Mouse (Mus musculus) MEL (cell line): Measurements from ENCODE around the gene Pak7. TPM values are rescaled to one million over a fixed set of nuclear protein-coding genes. Genes with fewer than 3 reads are reported as not detected.
"Not testable (repeated sequence)": the region's sequence is repeated elsewhere in the genome, so short reads cannot be mapped to it uniquely, and the experiment has no call there.

Experiments used
- DNase-seq: peaks from one replicate; pipeline ENCODE4 v3.0.0; 2011; ENCODE audit warnings: low read depth, low spot score
- H3K27ac ChIP-seq: 2 replicates; pipeline ENCODE4 v1.5.1; 2012; ENCODE audit warnings: low read depth, mild to moderate bottlenecking, control low read depth, low read length, moderate library complexity; ENCODE audit not compliant: control insufficient read depth
- H3K27me3 ChIP-seq, 2 experiments: fragments of 150-350 bp in 1 of 2; sonication (generic) in 1 of 2; 2 replicates each; pipeline ENCODE4 v1.6.1; 2012; ENCODE audit warnings: low read length in 2 of 2, mild to moderate bottlenecking in 2 of 2, improper control_type of control experiment in 1 of 2, moderate library complexity in 1 of 2; ENCODE audit not compliant: insufficient read depth in 2 of 2, control insufficient read depth in 1 of 2
- H3K36me3 ChIP-seq, 2 experiments: 2 replicates each; pipeline ENCODE4 v1.6.1; 2012 to 2014; ENCODE audit warnings: low read length in 2 of 2, improper control_type of control experiment in 1 of 2, inconsistent platforms in 1 of 2, mild to moderate bottlenecking in 1 of 2; ENCODE audit not compliant: insufficient read depth in 2 of 2, control insufficient read depth in 1 of 2
- H3K4me1 ChIP-seq, 2 experiments: fragments of 150-350 bp in 1 of 2; sonication (generic) in 1 of 2; 2 replicates each; pipeline ENCODE4 v1.6.1; 2012; ENCODE audit warnings: low read length in 2 of 2, improper control_type of control experiment in 1 of 2, mild to moderate bottlenecking in 1 of 2; ENCODE audit not compliant: insufficient read depth in 2 of 2, control insufficient read depth in 1 of 2
- H3K4me3 ChIP-seq, 2 experiments: fragments of 150-350 bp in 1 of 2; sonication (generic) in 1 of 2; 2 replicates each; pipeline ENCODE4 v1.5.1; 2012; ENCODE audit warnings: low read depth in 2 of 2, low read length in 2 of 2, mild to moderate bottlenecking in 2 of 2, moderate library complexity in 2 of 2, control low read depth in 1 of 2, improper control_type of control experiment in 1 of 2; ENCODE audit not compliant: control insufficient read depth in 1 of 2, insufficient read depth in 1 of 2
- H3K79me2 ChIP-seq: 2 replicates; pipeline ENCODE4 v1.6.1; 2012; ENCODE audit warnings: mild to moderate bottlenecking, low read length, moderate library complexity; ENCODE audit not compliant: control insufficient read depth, poor library complexity, insufficient read depth
- H3K9ac ChIP-seq: 2 replicates; pipeline ENCODE4 v1.6.1; 2012; ENCODE audit warnings: low read depth, mild to moderate bottlenecking, control low read depth, low read length, moderate library complexity; ENCODE audit not compliant: control insufficient read depth, poor library complexity, severe bottlenecking
- H3K9me3 ChIP-seq: fragments of 150-350 bp; sonication (generic); replicated peaks from 2 replicates; pipeline ENCODE4 v1.6.1; 2012; ENCODE audit warnings: mild to moderate bottlenecking, low read length, improper control_type of control experiment, moderate library complexity; ENCODE audit not compliant: insufficient read depth
- CHD1 ChIP-seq: IDR thresholded peaks from 2 replicates; pipeline ENCODE4 v1.6.1; 2012; ENCODE audit warnings: low read depth, mild to moderate bottlenecking, inconsistent platforms, low read length, improper control_type of control experiment
- E2F4 ChIP-seq: IDR thresholded peaks from 2 replicates; pipeline ENCODE4 v1.6.1; 2011; ENCODE audit warnings: low read depth, low read length, improper control_type of control experiment, borderline replicate concordance
- ELF1 ChIP-seq: IDR thresholded peaks from 2 replicates; pipeline ENCODE4 v1.6.1; 2014; ENCODE audit warnings: low read depth, mild to moderate bottlenecking, inconsistent platforms, low read length, improper control_type of control experiment, moderate library complexity
- EP300 ChIP-seq, 2 experiments: IDR thresholded peaks; 2 replicates each; pipeline ENCODE4 v1.6.1; 2011; ENCODE audit warnings: improper control_type of control experiment in 2 of 2, low read length in 2 of 2, low read depth in 1 of 2, mild to moderate bottlenecking in 1 of 2
- JUND ChIP-seq: IDR thresholded peaks from 2 replicates; pipeline ENCODE4 v1.6.1; 2011; ENCODE audit warnings: low read depth, mild to moderate bottlenecking, improper control_type of control experiment, low read length
- MAFK ChIP-seq: IDR thresholded peaks from 2 replicates; pipeline ENCODE4 v1.6.1; 2011; ENCODE audit warnings: low read depth, mild to moderate bottlenecking, low read length, improper control_type of control experiment, borderline replicate concordance
- MAZ ChIP-seq: IDR thresholded peaks from 2 replicates; pipeline ENCODE4 v1.6.1; 2012; ENCODE audit warnings: low read depth, mild to moderate bottlenecking, inconsistent platforms, low read length, improper control_type of control experiment
- MXI1 ChIP-seq: IDR thresholded peaks from 2 replicates; pipeline ENCODE4 v1.6.1; 2011; ENCODE audit warnings: mild to moderate bottlenecking, low read depth, low read length, improper control_type of control experiment
- MYB ChIP-seq: IDR thresholded peaks from 2 replicates; pipeline ENCODE4 v1.6.1; 2011; ENCODE audit warnings: mild to moderate bottlenecking, low read depth, low read length, improper control_type of control experiment
- MYC ChIP-seq: IDR thresholded peaks from 2 replicates; pipeline ENCODE4 v1.6.1; 2011; ENCODE audit warnings: low read depth, mild to moderate bottlenecking, low read length, improper control_type of control experiment, moderate library complexity
- NRF1 ChIP-seq: IDR thresholded peaks from 2 replicates; pipeline ENCODE4 v1.6.1; 2014; ENCODE audit warnings: low read depth, mild to moderate bottlenecking, inconsistent platforms, low read length, improper control_type of control experiment, moderate library complexity; ENCODE audit not compliant: poor library complexity, insufficient read depth, severe bottlenecking
- POLR2AphosphoS2 ChIP-seq: IDR thresholded peaks from 2 replicates; pipeline ENCODE4 v1.6.1; 2011; ENCODE audit warnings: low read length, improper control_type of control experiment
- POLR2AphosphoS5 ChIP-seq: IDR thresholded peaks from 2 replicates; pipeline ENCODE4 v1.6.1; 2012; ENCODE audit warnings: low read depth, borderline replicate concordance, mild to moderate bottlenecking, inconsistent platforms, low read length, moderate library complexity, mixed read lengths
- RAD21 ChIP-seq: IDR thresholded peaks from 2 replicates; pipeline ENCODE4 v1.6.1; 2011; ENCODE audit warnings: mild to moderate bottlenecking, low read depth, low read length, improper control_type of control experiment
- SIN3A ChIP-seq: IDR thresholded peaks from 2 replicates; pipeline ENCODE4 v1.6.1; 2012; ENCODE audit warnings: low read length, improper control_type of control experiment, inconsistent platforms
- SMC3 ChIP-seq: IDR thresholded peaks from 2 replicates; pipeline ENCODE4 v1.6.1; 2011; ENCODE audit warnings: low read depth, low read length, improper control_type of control experiment
- UBTF ChIP-seq: IDR thresholded peaks from 2 replicates; pipeline ENCODE4 v1.6.1; 2012; ENCODE audit warnings: low read depth, mild to moderate bottlenecking, inconsistent platforms, low read length, improper control_type of control experiment, moderate library complexity, borderline replicate concordance; ENCODE audit not compliant: insufficient read depth
- ZC3H11A ChIP-seq: IDR thresholded peaks from 2 replicates; pipeline ENCODE4 v1.6.1; 2012; ENCODE audit warnings: low read depth, mild to moderate bottlenecking, inconsistent platforms, low read length, improper control_type of control experiment
- ZMIZ1 ChIP-seq: IDR thresholded peaks from 2 replicates; pipeline ENCODE4 v1.6.1; 2012; ENCODE audit warnings: low read depth, mild to moderate bottlenecking, inconsistent platforms, low read length, improper control_type of control experiment, moderate library complexity
- ZNF384 ChIP-seq: IDR thresholded peaks from 2 replicates; pipeline ENCODE4 v1.6.1; 2012; ENCODE audit warnings: low read depth, mild to moderate bottlenecking, inconsistent platforms, low read length, improper control_type of control experiment
- polyA plus RNA-seq, 2 experiments: library from polyadenylated mRNA; stranded (reverse) in 1 of 2; unstranded in 1 of 2; fragments of >175 nt in 1 of 2; fragments of >200 nt in 1 of 2; gene quantifications; 2 replicates each; pipeline versions ENCODE4 v1.2.1 to v1.2.4; 2012; ENCODE audit warnings: low replicate concordance in 2 of 2, low read depth in 1 of 2; ENCODE audit not compliant: insufficient read length in 2 of 2, insufficient read depth in 1 of 2, missing spikeins in 1 of 2
- total RNA-seq: library from RNA; depleted of rRNA; stranded (reverse); fragments of 300-350 nt; gene quantifications from 2 replicates; pipeline ENCODE4 v1.2.3, GENCODE M21; 2012

Pak7 gene
- total and polyA plus RNA-seq, 3 experiments, result not detected

- TF ChIP-seq ZMIZ1, result no peak
- no peak for TF ChIP-seq NRF1
- no peak for TF ChIP-seq MXI1
- TF ChIP-seq, all 39 proteins: peak for 0
Observed at GRCm38 (mm10) chr2:136350459-136350858, 37.3 kb downstream of the Pak7 start (continued).

- Histone ChIP-seq H3K4me1 (no peaks in the 10 kb centered on the region), H3K27ac (no peak overlapping the region), H3K79me2 (no peaks in the 10 kb centered on the region), H3K4me3 (no peak overlapping the region), H3K27me3 (no peaks in the 10 kb centered on the region), H3K9ac (no peak overlapping the region), H3K36me3 (no peaks in the 10 kb centered on the region), H3K9me3 (no peaks in the 10 kb centered on the region)
- TF ChIP-seq ELF1 (no peak), EP300 (IDR thresholded peaks at IDR 0.05; ENCODE audit: low read depth in 1 of 2, low read length in 2 of 2) (no peak), SIN3A (no peak), POLR2AphosphoS5 (no peak), SMC3 (no peak), ZC3H11A (no peak), RAD21 (no peak), ZNF384 (no peak), JUND (no peak), UBTF (no peak), MAFK (no peak), E2F4 (no peak), NRF1 (no peak), MAZ (no peak), MYB (no peak), MYC (no peak), POLR2AphosphoS2 (no peak), CHD1 (no peak)
- DNase-seq, result no peak
Observed at GRCm38 (mm10) chr2:136349671-136350275, 38.0 kb downstream of the Pak7 start.

GRCm38 (mm10) chr2:136344240-136344780 is 43.5 kb downstream of the Pak7 start:
- H3K4me3 ChIP-seq, DNase-seq, H3K9me3 ChIP-seq, H3K27me3 ChIP-seq, H3K79me2 ChIP-seq, H3K36me3 ChIP-seq, H3K27ac ChIP-seq, H3K9ac ChIP-seq, H3K4me1 ChIP-seq: not testable (repeated sequence)
